Mouse (Mus musculus): Measurements from ENCODE around the gene Nfrkb. TPM values are rescaled to one million over a fixed set of nuclear protein-coding genes. Genes with fewer than 3 reads are reported as not detected.

Nfrkb gene
- polyA plus RNA-seq, 1 experiment, result 15.7 TPM

DNA sequence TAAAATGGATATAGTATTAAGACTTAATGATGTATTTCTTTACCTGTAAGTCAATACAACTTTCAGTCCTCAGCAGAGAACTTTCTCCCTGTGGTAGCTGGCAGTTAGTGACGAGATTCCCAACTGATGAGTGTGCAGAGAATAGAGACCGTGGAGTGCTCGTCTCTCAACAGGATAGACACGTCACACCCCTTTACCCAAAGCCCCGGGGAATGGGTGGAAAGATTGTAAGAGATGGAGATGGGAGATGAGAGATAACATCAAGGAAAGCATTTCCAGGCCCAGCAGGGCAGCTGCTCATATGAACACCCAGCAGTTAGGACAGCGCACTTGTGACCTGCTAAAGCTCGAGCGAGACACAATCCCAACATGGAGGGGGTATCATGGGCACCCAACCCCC lies 58.2 kb downstream of the Nfrkb start:
- Histone ChIP-seq H3K4me1 (ENCODE audit: control insufficient read depth, insufficient read depth, low read length) (no peaks in the 10 kb centered on the region), H3K4me3 (replicated peaks; ENCODE audit: control insufficient read depth, low read depth, low read length) (no peak overlapping the region), H3K27ac (ENCODE audit: control insufficient read depth, insufficient read depth, low read depth, low read length, poor library complexity) (no peak overlapping the region)
- TF ChIP-seq CTCF (IDR thresholded peaks at IDR 0.05; ENCODE audit: control insufficient read depth, insufficient read depth, low read length) (no peak), POLR2A (IDR thresholded peaks at IDR 0.05; ENCODE audit: borderline replicate concordance, control insufficient read depth, low read depth, low read length) (no peak)
- WGBS, result 84% methylated on average over 8 of the region's 8 CpGs

DNA sequence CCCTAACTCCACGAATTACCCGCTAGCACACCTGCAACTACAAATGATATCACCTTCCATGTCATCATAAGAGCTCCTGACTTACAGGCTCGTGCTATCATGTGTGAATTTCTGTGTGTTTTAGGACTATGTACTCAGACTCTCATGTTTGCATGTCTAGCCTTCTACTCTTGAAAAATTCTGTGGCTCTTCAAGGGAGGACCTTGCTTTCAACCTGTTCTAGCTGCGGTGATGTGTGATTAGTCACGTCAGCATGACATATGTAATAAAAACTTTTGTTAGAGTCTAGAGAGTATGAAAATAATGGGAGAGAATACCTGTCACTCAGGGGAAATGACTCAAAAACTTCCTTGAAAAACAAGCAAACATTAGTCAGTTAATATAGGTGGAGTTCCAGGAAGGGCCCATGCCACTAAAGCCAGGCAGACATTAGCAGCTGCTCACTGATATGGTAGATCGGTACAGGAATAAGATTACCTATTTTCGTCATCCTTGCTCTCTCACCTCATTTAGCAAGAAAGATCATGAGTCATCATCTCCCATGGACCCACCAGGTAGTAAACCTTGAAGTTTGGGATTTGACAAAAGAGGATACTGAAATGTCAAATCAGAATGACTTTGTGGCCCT lies 63.3 kb downstream of the Nfrkb start:
- TF ChIP-seq POLR2A (IDR thresholded peaks at IDR 0.05; ENCODE audit: borderline replicate concordance, control insufficient read depth, low read depth, low read length) (no peak), CTCF (IDR thresholded peaks at IDR 0.05; ENCODE audit: control insufficient read depth, insufficient read depth, low read length) (no peak)
- Histone ChIP-seq H3K4me1 (ENCODE audit: control insufficient read depth, insufficient read depth, low read length) (no peaks in the 10 kb centered on the region; the same call in 1 of the 2 replicates), H3K27ac (ENCODE audit: control insufficient read depth, insufficient read depth, low read depth, low read length, poor library complexity) (no peak overlapping the region), H3K4me3 (replicated peaks; ENCODE audit: control insufficient read depth, low read depth, low read length) (no peak overlapping the region)
- 75% methylated on average over 7 of the region's 7 CpGs for WGBS

DNA sequence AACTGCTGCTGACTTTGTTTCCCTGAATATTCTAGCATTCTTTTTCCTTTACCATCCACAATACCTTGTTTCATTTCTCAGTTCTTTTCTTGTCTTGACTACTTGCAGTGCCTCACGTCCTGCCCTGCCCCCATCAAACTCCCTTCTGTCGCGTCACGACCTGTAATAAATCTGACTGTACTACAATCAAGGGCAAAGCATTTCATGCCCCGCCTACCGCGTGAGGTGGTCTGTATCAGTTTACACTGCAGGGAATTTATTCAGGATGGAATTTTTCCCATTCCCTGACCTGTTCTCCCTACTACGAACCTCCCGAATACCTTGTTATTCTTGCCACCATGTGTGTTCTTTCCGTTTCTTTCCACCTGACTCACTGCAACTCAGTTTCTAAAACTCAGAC lies 66.2 kb downstream of the Nfrkb start:
- H3K4me1 ChIP-seq (ENCODE audit: control insufficient read depth, insufficient read depth, low read length), result no peaks in the 10 kb centered on the region; the same call in 1 of the 2 replicates
- 60% methylated on average over 10 of the region's 10 CpGs for WGBS
- H3K27ac ChIP-seq (ENCODE audit: control insufficient read depth, insufficient read depth, low read depth, low read length, poor library complexity), result no peak overlapping the region
- H3K4me3 ChIP-seq (replicated peaks; ENCODE audit: control insufficient read depth, low read depth, low read length), result no peak overlapping the region
- TF ChIP-seq POLR2A (IDR thresholded peaks at IDR 0.05; ENCODE audit: borderline replicate concordance, control insufficient read depth, low read depth, low read length) (no peak), CTCF (IDR thresholded peaks at IDR 0.05; ENCODE audit: control insufficient read depth, insufficient read depth, low read length) (no peak)

DNA sequence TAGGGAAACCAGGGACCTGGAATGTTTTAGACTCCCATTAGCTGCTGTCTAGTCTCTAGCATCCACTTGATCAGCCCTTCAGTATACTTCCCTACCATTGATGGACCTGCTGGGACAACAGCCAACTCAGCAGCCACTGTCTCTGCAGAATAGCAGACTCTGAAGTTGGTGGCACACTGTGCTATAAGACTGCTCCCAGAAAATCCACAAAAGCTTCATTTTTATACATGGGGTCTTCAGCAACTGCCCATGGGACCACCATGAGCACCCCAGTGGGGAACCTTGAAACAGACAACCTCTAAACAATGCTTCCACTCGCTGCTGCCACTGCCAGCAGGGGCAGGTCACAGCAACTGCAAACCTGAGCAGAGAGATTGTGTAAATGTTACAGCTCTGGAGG lies 68.4 kb downstream of the Nfrkb start:
- 50% methylated on average over 1 of the region's 1 CpGs for WGBS

DNA sequence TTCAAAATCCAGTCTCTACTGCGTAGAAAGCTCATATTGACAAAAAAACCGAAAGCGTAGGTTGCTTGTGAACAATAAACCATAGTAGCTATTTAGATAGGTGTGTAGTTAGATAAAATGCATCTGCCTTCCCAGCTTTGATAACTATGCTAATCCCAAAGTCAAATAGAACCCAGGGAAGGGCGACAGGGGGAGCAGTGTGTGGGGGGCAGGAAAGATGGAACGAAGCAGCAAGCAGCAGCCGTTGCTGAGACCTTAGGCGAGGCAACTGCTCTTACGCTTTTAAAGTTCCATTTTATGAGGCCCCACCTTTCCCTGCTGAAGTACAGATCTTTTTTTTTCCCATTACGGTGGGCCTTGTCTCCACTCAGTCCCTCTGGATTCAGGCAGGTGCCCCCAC lies 77.2 kb downstream of the Nfrkb start:
- H3K27ac ChIP-seq (ENCODE audit: control insufficient read depth, insufficient read depth, low read depth, low read length, poor library complexity), result no peak overlapping the region
- WGBS, result 66% methylated on average over 9 of the region's 9 CpGs
- no peaks in the 10 kb centered on the region for H3K4me1 ChIP-seq (ENCODE audit: control insufficient read depth, insufficient read depth, low read length)
- no peak for TF ChIP-seq CTCF (IDR thresholded peaks at IDR 0.05; ENCODE audit: control insufficient read depth, insufficient read depth, low read length)
- no peak for TF ChIP-seq POLR2A (IDR thresholded peaks at IDR 0.05; ENCODE audit: borderline replicate concordance, control insufficient read depth, low read depth, low read length)
- H3K4me3 ChIP-seq (replicated peaks; ENCODE audit: control insufficient read depth, low read depth, low read length), result no peak overlapping the region

More for the DNA sequence above, 68.4 kb downstream of the Nfrkb start:
- TF ChIP-seq CTCF (IDR thresholded peaks at IDR 0.05; ENCODE audit: control insufficient read depth, insufficient read depth, low read length) (no peak), POLR2A (IDR thresholded peaks at IDR 0.05; ENCODE audit: borderline replicate concordance, control insufficient read depth, low read depth, low read length) (no peak)
- Histone ChIP-seq H3K27ac (ENCODE audit: control insufficient read depth, insufficient read depth, low read depth, low read length, poor library complexity) (no peak overlapping the region), H3K4me3 (replicated peaks; ENCODE audit: control insufficient read depth, low read depth, low read length) (no peak overlapping the region), H3K4me1 (ENCODE audit: control insufficient read depth, insufficient read depth, low read length) (no peaks in the 10 kb centered on the region; the same call in 1 of the 2 replicates)

DNA sequence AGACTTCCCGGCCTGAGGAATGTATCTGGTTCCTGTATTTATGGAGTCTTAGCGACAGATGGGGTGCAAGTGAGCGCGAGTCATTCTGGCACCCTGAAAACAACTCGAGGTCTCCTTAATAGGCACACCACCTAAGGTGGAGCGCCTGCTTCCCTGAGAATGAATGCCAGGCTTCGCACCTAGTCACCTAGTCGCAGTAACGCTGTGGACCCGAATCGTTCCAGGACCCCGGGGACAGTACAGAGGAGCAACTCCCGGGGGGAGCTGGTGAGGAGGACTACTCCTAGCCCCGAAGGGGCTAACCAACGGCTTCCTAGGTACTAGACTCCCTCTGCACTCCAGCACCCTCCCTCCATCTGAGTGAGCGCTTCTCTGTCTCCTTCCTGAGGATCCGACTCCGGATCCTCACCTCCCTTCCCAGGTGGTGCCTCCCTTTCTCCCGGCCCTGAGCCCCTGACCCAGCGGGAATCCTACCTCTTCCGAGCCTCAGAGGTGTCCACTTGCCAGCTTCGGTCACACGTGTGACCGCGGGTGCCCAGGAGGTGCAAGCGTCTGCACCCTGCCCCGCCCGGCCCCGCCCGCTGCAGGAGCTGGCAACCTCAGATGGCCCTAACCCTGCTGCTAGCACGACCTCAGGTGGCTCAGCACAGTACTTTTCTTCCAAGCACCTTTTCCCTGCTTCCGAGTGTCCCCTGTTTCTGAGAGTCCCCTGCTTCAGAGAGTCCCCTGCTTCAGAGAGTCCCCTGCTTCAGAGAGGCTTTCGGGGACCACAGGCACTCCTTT lies 77.9 kb downstream of the Nfrkb start, which contains the start of gene Tmem45b:
Gene Tmem45b (minus strand): TSS at position 771 of the 783 bp plus-strand sequence.
- WGBS, result 10% methylated on average over 33 of the region's 33 CpGs
- H3K4me1 ChIP-seq (ENCODE audit: control insufficient read depth, insufficient read depth, low read length), result no peaks in the 10 kb centered on the region
- no peak within 1 kb of the TSS for H3K27ac ChIP-seq (ENCODE audit: control insufficient read depth, insufficient read depth, low read depth, low read length, poor library complexity)
- H3K4me3 ChIP-seq (replicated peaks; ENCODE audit: control insufficient read depth, low read depth, low read length), result no peak within 1 kb of the TSS
- TF ChIP-seq POLR2A (IDR thresholded peaks at IDR 0.05; ENCODE audit: borderline replicate concordance, control insufficient read depth, low read depth, low read length), result no peak
- no peak for TF ChIP-seq CTCF (IDR thresholded peaks at IDR 0.05; ENCODE audit: control insufficient read depth, insufficient read depth, low read length)

Other genes starting within 250 kb of the Nfrkb start
- 80.6 and 102 TPM in 2 replicates for gene Aplp2, start 174.4 kb upstream of the Nfrkb start, polyA plus RNA-seq (2011; ENCODE audit: insufficient read depth, insufficient read length, low replicate concordance, missing spikeins)
- gene Prdm10, start 105.7 kb upstream of the Nfrkb start, polyA plus RNA-seq (2011; ENCODE audit: insufficient read depth, insufficient read length, low replicate concordance, missing spikeins), result 5.0 and 9.6 TPM in 2 replicates
- gene Tmem45b, start 78.3 kb downstream of the Nfrkb start, polyA plus RNA-seq (2011; ENCODE audit: insufficient read depth, insufficient read length, low replicate concordance, missing spikeins), result 0.90 TPM in 1 of 2 replicates, not detected in the other

All from bone marrow, adult 2 months (tissue).